Mouse (Mus musculus): ENCODE data around the gene Dnm3. TPM values are rescaled to one million over a fixed set of nuclear protein-coding genes. Genes with fewer than 3 reads are reported as not detected.

Dnm3 gene
- polyA plus RNA-seq, 1 experiment: 45.3 TPM

GRCm38 (mm10) chr1:162047673-162048072 lies 430.2 kb downstream of the Dnm3 start:
- DNase-seq (ENCODE audit: low read depth): no peak
- TF ChIP-seq POLR2A (IDR thresholded peaks at IDR 0.05; ENCODE audit: borderline replicate concordance, extremely low read depth, insufficient read depth, insufficient read length, poor library complexity, severe bottlenecking) (no peak), CTCF (IDR thresholded peaks at IDR 0.05; ENCODE audit: borderline replicate concordance, extremely low read depth, insufficient read depth, insufficient read length) (no peak)

DNA sequence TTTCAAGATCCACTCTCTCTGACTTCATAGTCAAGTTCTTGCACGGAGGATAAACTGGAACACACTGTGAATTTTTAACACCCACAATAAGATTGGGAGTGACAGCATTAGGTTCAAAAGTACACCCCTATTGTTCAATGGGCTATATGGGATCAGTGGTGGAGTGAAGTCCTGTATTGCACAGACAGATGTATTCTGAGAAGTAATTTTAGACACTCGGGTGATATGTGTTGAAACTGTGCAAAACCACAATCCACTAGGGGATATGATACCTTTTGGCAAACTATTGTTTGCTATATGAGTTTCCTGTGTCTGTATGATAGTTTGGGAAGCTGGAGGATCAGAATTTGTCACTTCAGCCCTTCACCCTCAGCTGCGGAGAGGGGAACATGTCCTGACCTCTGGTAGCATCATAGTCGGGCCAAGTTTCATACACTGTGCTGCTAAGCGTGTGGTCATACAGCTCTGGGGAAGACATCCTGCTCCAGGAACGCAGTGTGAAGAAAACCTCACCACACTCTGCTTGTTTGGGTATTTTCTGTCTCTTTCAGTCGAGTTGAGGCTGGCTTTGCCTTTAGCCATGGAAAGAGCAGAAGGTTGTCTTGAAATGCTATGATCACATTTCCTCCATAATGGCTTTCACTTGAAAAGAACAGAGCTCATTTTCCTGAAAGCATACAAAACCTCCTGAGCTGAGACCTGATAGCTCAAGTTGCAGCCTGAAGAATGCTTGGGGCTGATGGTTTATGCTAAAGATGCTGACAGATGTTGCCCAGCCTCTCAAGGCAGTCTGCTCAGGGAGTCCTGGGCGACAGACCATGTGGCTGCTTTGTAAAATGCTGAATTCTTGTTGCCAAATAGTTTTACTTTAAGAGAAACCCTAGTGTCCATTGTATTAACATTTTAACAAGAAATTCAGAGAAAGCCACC lies 433.8 kb downstream of the Dnm3 start:
- TF ChIP-seq CTCF (IDR thresholded peaks at IDR 0.05; ENCODE audit: borderline replicate concordance, extremely low read depth, insufficient read depth, insufficient read length) (no peak), POLR2A (IDR thresholded peaks at IDR 0.05; ENCODE audit: borderline replicate concordance, extremely low read depth, insufficient read depth, insufficient read length, poor library complexity, severe bottlenecking) (no peak)
- no peak for DNase-seq (ENCODE audit: low read depth)

DNA sequence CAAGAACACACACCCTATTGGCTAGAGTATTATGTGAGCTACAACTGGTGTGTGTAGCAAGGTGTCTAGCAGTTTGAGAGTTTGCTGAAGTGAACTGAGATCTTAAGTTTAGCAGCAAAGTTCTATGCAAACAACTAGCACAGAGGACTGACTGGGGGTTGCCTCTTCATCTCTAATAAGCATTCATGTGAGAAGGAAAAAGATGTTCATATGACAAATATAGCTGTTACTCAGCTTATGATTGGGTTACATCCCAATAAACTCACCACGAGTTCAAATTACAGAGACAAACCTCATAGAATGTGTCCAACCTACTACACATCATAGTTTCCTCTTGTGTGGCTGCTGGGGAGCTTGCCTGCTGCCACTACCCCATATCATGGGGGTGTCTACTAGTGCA lies 434.6 kb downstream of the Dnm3 start:
- DNase-seq (ENCODE audit: low read depth): no peak
- TF ChIP-seq POLR2A (IDR thresholded peaks at IDR 0.05; ENCODE audit: borderline replicate concordance, extremely low read depth, insufficient read depth, insufficient read length, poor library complexity, severe bottlenecking): no peak
- no peak for TF ChIP-seq CTCF (IDR thresholded peaks at IDR 0.05; ENCODE audit: borderline replicate concordance, extremely low read depth, insufficient read depth, insufficient read length)

GRCm38 (mm10) chr1:162042384-162042783 lies 435.4 kb downstream of the Dnm3 start:
- DNase-seq (ENCODE audit: low read depth): no peak
- TF ChIP-seq POLR2A (IDR thresholded peaks at IDR 0.05; ENCODE audit: borderline replicate concordance, extremely low read depth, insufficient read depth, insufficient read length, poor library complexity, severe bottlenecking) (no peak), CTCF (IDR thresholded peaks at IDR 0.05; ENCODE audit: borderline replicate concordance, extremely low read depth, insufficient read depth, insufficient read length) (no peak)

DNA sequence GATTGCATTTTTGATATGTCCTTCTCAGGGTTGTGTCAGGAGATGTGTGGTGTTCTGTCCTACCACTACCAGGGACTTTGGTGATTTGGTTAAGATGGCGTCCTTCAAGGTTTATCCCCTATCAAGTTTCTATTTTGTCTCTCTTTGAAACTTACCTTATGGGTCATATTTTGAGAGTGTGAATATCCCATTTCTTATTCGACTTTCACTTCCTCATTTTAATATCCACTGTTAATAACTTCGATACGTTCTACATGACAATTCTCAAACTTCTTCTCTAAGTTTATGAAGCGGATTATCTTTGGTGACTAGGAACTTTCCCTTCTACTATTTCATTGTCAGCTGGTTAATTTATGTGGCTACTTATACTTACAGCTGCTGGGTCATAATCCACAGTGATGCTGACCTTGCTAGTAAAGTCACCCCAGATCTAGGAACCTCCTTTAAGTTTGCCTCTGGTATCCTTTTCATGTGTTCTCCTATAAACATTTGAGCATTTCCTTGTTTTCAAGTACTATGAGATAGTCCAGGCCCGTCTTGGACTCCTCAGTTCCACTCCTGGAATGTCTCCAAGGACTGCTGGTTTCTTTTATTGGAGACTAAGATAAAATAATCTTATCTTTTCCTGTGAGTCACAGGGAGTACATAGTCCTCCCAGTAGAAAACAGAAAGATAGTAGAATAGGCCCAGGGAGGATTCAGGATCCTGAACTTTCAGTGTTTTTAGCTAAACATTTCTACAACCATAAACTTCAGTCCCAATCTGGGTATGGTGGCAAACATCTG lies 437.2 kb downstream of the Dnm3 start:
- TF ChIP-seq POLR2A (IDR thresholded peaks at IDR 0.05; ENCODE audit: borderline replicate concordance, extremely low read depth, insufficient read depth, insufficient read length, poor library complexity, severe bottlenecking): no peak
- TF ChIP-seq CTCF (IDR thresholded peaks at IDR 0.05; ENCODE audit: borderline replicate concordance, extremely low read depth, insufficient read depth, insufficient read length): no peak
- DNase-seq (ENCODE audit: low read depth): no peak

- peak; percentile 22 for DNase-seq (ENCODE audit: low read depth)
- TF ChIP-seq POLR2A (IDR thresholded peaks at IDR 0.05; ENCODE audit: borderline replicate concordance, extremely low read depth, insufficient read depth, insufficient read length, poor library complexity, severe bottlenecking): no peak
- TF ChIP-seq CTCF (IDR thresholded peaks at IDR 0.05; ENCODE audit: borderline replicate concordance, extremely low read depth, insufficient read depth, insufficient read length): no peak
These were observed 438.0 kb downstream of the Dnm3 start for GRCm38 (mm10) chr1:162039808-162040207.

- TF ChIP-seq CTCF (IDR thresholded peaks at IDR 0.05; ENCODE audit: borderline replicate concordance, extremely low read depth, insufficient read depth, insufficient read length): no peak
- TF ChIP-seq POLR2A (IDR thresholded peaks at IDR 0.05; ENCODE audit: borderline replicate concordance, extremely low read depth, insufficient read depth, insufficient read length, poor library complexity, severe bottlenecking): no peak
- no peak for DNase-seq (ENCODE audit: low read depth)
These were observed 438.7 kb downstream of the Dnm3 start for GRCm38 (mm10) chr1:162039011-162039595.

DNA sequence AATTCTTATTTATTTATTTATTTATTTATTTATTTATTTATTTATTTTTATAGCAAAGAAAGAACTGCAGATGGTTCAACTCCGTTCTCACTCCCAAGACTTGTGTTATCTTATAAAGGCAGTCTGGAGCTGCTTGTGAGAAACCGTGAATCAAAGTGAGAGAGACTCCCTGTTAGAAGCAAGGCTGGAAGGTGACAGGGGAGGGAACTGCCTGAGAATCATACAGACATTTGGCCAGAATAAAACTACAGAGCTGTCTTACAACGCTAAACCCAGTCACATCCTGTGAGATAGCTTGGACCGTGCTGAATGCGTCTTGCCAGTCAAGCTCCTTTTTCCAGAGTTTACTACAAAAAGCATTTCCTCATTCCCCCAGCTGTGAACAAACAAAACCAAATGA lies 439.4 kb downstream of the Dnm3 start:
- TF ChIP-seq POLR2A (IDR thresholded peaks at IDR 0.05; ENCODE audit: borderline replicate concordance, extremely low read depth, insufficient read depth, insufficient read length, poor library complexity, severe bottlenecking): no peak
- TF ChIP-seq CTCF (IDR thresholded peaks at IDR 0.05; ENCODE audit: borderline replicate concordance, extremely low read depth, insufficient read depth, insufficient read length): no peak
- DNase-seq (ENCODE audit: low read depth): no peak

- DNase-seq (ENCODE audit: low read depth): peak; percentile 86
- TF ChIP-seq CTCF (IDR thresholded peaks at IDR 0.05; ENCODE audit: borderline replicate concordance, extremely low read depth, insufficient read depth, insufficient read length) (no peak), POLR2A (IDR thresholded peaks at IDR 0.05; ENCODE audit: borderline replicate concordance, extremely low read depth, insufficient read depth, insufficient read length, poor library complexity, severe bottlenecking) (no peak)
These were observed 439.8 kb downstream of the Dnm3 start for GRCm38 (mm10) chr1:162037968-162038421.

- DNase-seq (ENCODE audit: low read depth): peak; percentile 53
- no peak for TF ChIP-seq POLR2A (IDR thresholded peaks at IDR 0.05; ENCODE audit: borderline replicate concordance, extremely low read depth, insufficient read depth, insufficient read length, poor library complexity, severe bottlenecking)
- no peak for TF ChIP-seq CTCF (IDR thresholded peaks at IDR 0.05; ENCODE audit: borderline replicate concordance, extremely low read depth, insufficient read depth, insufficient read length)
These were observed 440.6 kb downstream of the Dnm3 start for GRCm38 (mm10) chr1:162037185-162037765.

DNA sequence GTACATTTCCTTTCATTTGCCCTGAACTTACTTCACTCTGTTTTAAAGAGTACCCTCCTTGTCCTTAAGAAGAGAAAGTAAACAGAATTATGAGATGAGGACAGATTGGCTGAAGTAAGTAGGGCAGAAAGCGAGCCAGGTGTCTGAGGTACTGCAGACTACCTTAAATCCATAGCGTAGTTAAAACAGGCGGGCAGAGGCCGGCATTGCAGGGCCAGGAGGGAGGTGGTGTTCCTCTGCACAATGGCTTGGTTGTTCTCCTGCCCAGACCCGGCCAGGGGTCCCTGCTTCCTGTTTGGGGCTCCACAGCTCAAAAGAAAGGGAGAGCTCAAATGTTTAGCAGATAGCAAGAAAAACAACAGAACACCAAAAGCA lies 441.4 kb downstream of the Dnm3 start:
- TF ChIP-seq POLR2A (IDR thresholded peaks at IDR 0.05; ENCODE audit: borderline replicate concordance, extremely low read depth, insufficient read depth, insufficient read length, poor library complexity, severe bottlenecking) (no peak), CTCF (IDR thresholded peaks at IDR 0.05; ENCODE audit: borderline replicate concordance, extremely low read depth, insufficient read depth, insufficient read length) (no peak)
- peak; percentile 64 for DNase-seq (ENCODE audit: low read depth)
